Mouse (Mus musculus): ENCODE data around the gene Bnip2. TPM values are rescaled to one million over a fixed set of nuclear protein-coding genes. Genes with fewer than 3 reads are reported as not detected.

Bnip2 gene
- total and polyA plus RNA-seq, 3 experiments, result 54.3 to 104 (median 88.1) TPM

DNA sequence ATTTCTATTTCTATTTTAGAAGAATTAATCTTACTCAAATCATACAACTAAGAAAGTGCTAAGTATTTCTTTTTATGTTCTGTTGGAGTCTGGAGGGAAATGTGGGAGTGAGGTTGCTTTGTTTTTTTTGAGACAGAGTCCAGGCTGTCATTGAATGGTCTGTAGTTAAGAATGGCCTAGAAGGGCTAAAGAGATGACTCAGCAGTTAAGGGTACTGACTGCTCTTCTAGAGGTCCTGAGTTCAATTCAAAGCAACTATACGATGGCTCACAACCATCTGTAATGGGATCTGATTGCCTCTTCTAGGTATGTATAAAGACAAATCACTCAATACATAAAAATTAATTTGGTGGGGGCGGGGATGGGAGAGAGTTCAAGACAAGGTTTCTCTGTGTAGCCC lies 26.4 kb downstream of the Bnip2 start:
- in situ Hi-C loops (cut with MboI; ENCODE audit: low pct_ligation_motif_present, low pct_unique_long_range_greater_than_20kb, low sequenced_read_pairs), result no loop called here
- Histone ChIP-seq H3K79me2 (replicated peaks; ENCODE audit: control insufficient read depth, extremely low read depth, insufficient read depth, poor library complexity, severe bottlenecking) (peaks cover 29% of the 10 kb centered on the region), H3K9ac (ENCODE audit: insufficient read depth, low read depth) (no peak overlapping the region), H3K27ac (ENCODE audit: insufficient read depth, low read depth) (no peak overlapping the region), H3K4me3 (replicated peaks in 1 of 3; ENCODE audit: low read depth in 2 of 3, low read length in 2 of 3, poor library complexity in 1 of 3) (no peak overlapping the region), H3K4me1 (ENCODE audit: control insufficient read depth in 1 of 2, insufficient read depth in 2 of 2) (peaks cover 0 to 32% of the 10 kb centered on the region in 2 experiments; a peak in 2 of 4 replicates), H3K27me3 (replicated peaks) (no peaks in the 10 kb centered on the region), H3K36me3 (replicated peaks in 1 of 2; ENCODE audit: control insufficient read depth in 1 of 2, insufficient read depth in 1 of 2, low read length in 1 of 2) (peaks cover 3 to 36% of the 10 kb centered on the region in 2 experiments), H3K4me2 (ENCODE audit: insufficient read depth, low read depth, poor library complexity, severe bottlenecking) (no peak overlapping the region; the same call in 1 of the 2 replicates), H3K9me3 (replicated peaks; ENCODE audit: low read length) (no peaks in the 10 kb centered on the region)
- DNase-seq (ENCODE audit: extremely low read depth), result no peak
- TF ChIP-seq MAFK (IDR thresholded peaks at IDR 0.05; ENCODE audit: insufficient replicate concordance, low read length) (peak; percentile 92), CHD2 (IDR thresholded peaks at IDR 0.05; ENCODE audit: low read length) (no peak)
- dilution Hi-C loops (cut with MboI; ENCODE audit: extremely low pct_ligation_motif_present, extremely low pct_unique_long_range_greater_than_20kb, low sequenced_read_pairs), result no loop called here

DNA sequence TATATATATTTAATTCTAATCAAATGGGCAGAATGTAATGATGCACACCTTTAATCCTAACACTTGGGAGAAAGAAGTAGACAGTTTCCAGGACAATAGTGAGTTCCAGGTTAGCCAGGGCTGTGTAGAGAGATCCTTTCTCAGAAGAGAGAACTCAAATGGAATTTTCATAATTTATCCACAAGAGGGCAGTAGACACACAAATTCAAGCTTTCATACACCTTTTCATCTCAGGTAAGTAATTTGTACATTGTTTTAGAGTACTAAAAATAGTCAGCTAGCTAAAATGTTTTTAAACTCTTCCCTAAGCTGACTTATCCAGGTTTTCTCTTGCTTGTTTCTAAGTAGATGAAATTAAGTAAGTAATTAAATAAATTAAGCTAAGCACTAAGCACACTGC lies 29.6 kb downstream of the Bnip2 start:
- Histone ChIP-seq H3K9me3 (replicated peaks; ENCODE audit: low read length) (no peaks in the 10 kb centered on the region), H3K27me3 (replicated peaks) (no peaks in the 10 kb centered on the region), H3K36me3 (replicated peaks in 1 of 2; ENCODE audit: control insufficient read depth in 1 of 2, insufficient read depth in 1 of 2, low read length in 1 of 2) (peaks cover 5 to 53% of the 10 kb centered on the region in 2 experiments), H3K4me3 (replicated peaks in 1 of 3; ENCODE audit: low read depth in 2 of 3, low read length in 2 of 3, poor library complexity in 1 of 3) (no peak overlapping the region), H3K4me1 (ENCODE audit: control insufficient read depth in 1 of 2, insufficient read depth in 2 of 2) (peaks cover 0 to 26% of the 10 kb centered on the region in 2 experiments; a peak in 2 of 4 replicates), H3K9ac (ENCODE audit: insufficient read depth, low read depth) (no peak overlapping the region), H3K4me2 (ENCODE audit: insufficient read depth, low read depth, poor library complexity, severe bottlenecking) (no peak overlapping the region), H3K27ac (ENCODE audit: insufficient read depth, low read depth) (no peak overlapping the region), H3K79me2 (replicated peaks; ENCODE audit: control insufficient read depth, extremely low read depth, insufficient read depth, poor library complexity, severe bottlenecking) (peaks cover 18% of the 10 kb centered on the region)
- in situ Hi-C loops (cut with MboI; ENCODE audit: low pct_ligation_motif_present, low pct_unique_long_range_greater_than_20kb, low sequenced_read_pairs) (no loop called here), dilution Hi-C loops (cut with MboI; ENCODE audit: extremely low pct_ligation_motif_present, extremely low pct_unique_long_range_greater_than_20kb, low sequenced_read_pairs) (no loop called here)
- no peak for TF ChIP-seq JUN (IDR thresholded peaks at IDR 0.05; ENCODE audit: insufficient read depth, low read depth, low read length)
- TF ChIP-seq CTCF (conservative IDR thresholded peaks at IDR 0.05 in 1 of 2, IDR thresholded peaks at IDR 0.05 in 1 of 2; ENCODE audit: low read depth in 2 of 2, low read length in 2 of 2), result peak in 1 of 2 experiments; percentile 67; a peak in 2 of 4 replicates
- peak; percentile 65 for TF ChIP-seq RAD21 (IDR thresholded peaks at IDR 0.05; ENCODE audit: low read depth, low read length)
- peak; percentile 50 for TF ChIP-seq SMC3 (IDR thresholded peaks at IDR 0.05; ENCODE audit: low read depth, low read length)
- DNase-seq (ENCODE audit: extremely low read depth), result peak; percentile 38

DNA sequence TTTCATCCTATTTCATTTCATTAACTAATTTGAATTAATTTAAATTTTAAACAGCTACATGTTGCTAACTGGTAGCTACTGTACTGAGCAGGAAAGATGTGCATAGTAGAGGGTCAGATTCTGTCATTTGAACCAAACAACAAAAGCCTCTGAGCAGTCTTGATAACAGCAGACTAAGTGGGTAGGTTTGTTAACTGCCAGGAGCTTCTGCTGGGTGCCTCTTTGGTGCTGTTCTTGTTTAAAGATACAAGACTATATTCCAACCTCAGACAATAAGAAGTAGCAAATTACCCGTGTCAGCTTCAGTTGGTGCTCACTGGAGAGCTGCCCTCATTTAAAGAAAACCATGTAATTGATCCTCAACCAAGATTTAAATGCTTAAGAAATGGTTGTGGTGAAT lies 32.3 kb downstream of the Bnip2 start:
- Histone ChIP-seq H3K4me1 (ENCODE audit: control insufficient read depth in 1 of 2, insufficient read depth in 2 of 2) (peaks cover 6 to 14% of the 10 kb centered on the region in 2 experiments), H3K36me3 (replicated peaks in 1 of 2; ENCODE audit: control insufficient read depth in 1 of 2, insufficient read depth in 1 of 2, low read length in 1 of 2) (peaks cover 5 to 48% of the 10 kb centered on the region in 2 experiments), H3K79me2 (replicated peaks; ENCODE audit: control insufficient read depth, extremely low read depth, insufficient read depth, poor library complexity, severe bottlenecking) (0 out of 2 replicates have a peak, but pooled peaks cover 2% of the 10 kb centered on the region), H3K9me3 (replicated peaks; ENCODE audit: low read length) (no peaks in the 10 kb centered on the region), H3K27ac (ENCODE audit: insufficient read depth, low read depth) (no peak overlapping the region), H3K27me3 (replicated peaks) (no peaks in the 10 kb centered on the region), H3K9ac (ENCODE audit: insufficient read depth, low read depth) (no peak overlapping the region), H3K4me2 (ENCODE audit: insufficient read depth, low read depth, poor library complexity, severe bottlenecking) (no peak overlapping the region), H3K4me3 (replicated peaks in 1 of 3; ENCODE audit: low read depth in 2 of 3, low read length in 2 of 3, poor library complexity in 1 of 3) (no peak overlapping the region)
- TF ChIP-seq ETS1 (conservative IDR thresholded peaks at IDR 0.05; ENCODE audit: low read depth, low read length) (no peak), BHLHE40 (IDR thresholded peaks at IDR 0.05; ENCODE audit: low read depth, low read length) (no peak), ELF1 (IDR thresholded peaks at IDR 0.05; ENCODE audit: low read depth, low read length) (no peak)
- no peak for DNase-seq (ENCODE audit: extremely low read depth)
- in situ Hi-C loops (cut with MboI; ENCODE audit: low pct_ligation_motif_present, low pct_unique_long_range_greater_than_20kb, low sequenced_read_pairs) (no loop called here), dilution Hi-C loops (cut with MboI; ENCODE audit: extremely low pct_ligation_motif_present, extremely low pct_unique_long_range_greater_than_20kb, low sequenced_read_pairs) (no loop called here)

All from CH12.LX (cell line).